Mouse (Mus musculus) thymus, adult 2 months (tissue): ENCODE results near the gene Slc39a8. TPM values are rescaled to one million over a fixed set of nuclear protein-coding genes. Genes with fewer than 3 reads are reported as not detected.

Experiments
- DNase-seq: peaks from one replicate; pipeline ENCODE4 v3.0.0; 2021
- H3K27ac ChIP-seq: fragments of 200-500 bp; 2 replicates; pipeline ENCODE4 v1.5.1; 2012; ENCODE audit warnings: low read length, control low read depth; ENCODE audit not compliant: control insufficient read depth, insufficient read depth
- H3K27me3 ChIP-seq: fragments of 200-500 bp; 2 replicates; pipeline ENCODE4 v1.6.1; 2012; ENCODE audit warnings: mild to moderate bottlenecking, low read length, moderate library complexity, mixed read lengths; ENCODE audit not compliant: control insufficient read depth, insufficient read depth
- H3K36me3 ChIP-seq: fragments of 200-500 bp; 2 replicates; pipeline ENCODE4 v1.6.1; 2012; ENCODE audit warnings: mild to moderate bottlenecking, low read length, moderate library complexity; ENCODE audit not compliant: control insufficient read depth, insufficient read depth
- H3K4me1 ChIP-seq: fragments of 200-500 bp; replicated peaks from 2 replicates; pipeline ENCODE4 v1.6.1; 2012; ENCODE audit warnings: low read length; ENCODE audit not compliant: control insufficient read depth, insufficient read depth
- H3K4me3 ChIP-seq: fragments of 200-500 bp; 2 replicates; pipeline ENCODE4 v1.5.1; 2012; ENCODE audit warnings: mild to moderate bottlenecking, low read length, control low read depth, moderate library complexity; ENCODE audit not compliant: control insufficient read depth, insufficient read depth
- CTCF ChIP-seq: fragments of 200-500 bp; IDR thresholded peaks from 2 replicates; pipeline ENCODE4 v1.5.1; 2012; ENCODE audit warnings: mild to moderate bottlenecking, control low read depth, low read length, moderate library complexity, borderline replicate concordance; ENCODE audit not compliant: control insufficient read depth, poor library complexity, insufficient read depth; ENCODE audit errors: extremely low read depth
- POLR2A ChIP-seq: fragments of 200-500 bp; IDR thresholded peaks from 2 replicates; pipeline ENCODE4 v1.6.1; 2012; ENCODE audit warnings: mild to moderate bottlenecking, low read length, control low read depth, moderate library complexity; ENCODE audit not compliant: control insufficient read depth, poor library complexity, insufficient read depth; ENCODE audit errors: extremely low read depth
- WGBS: fragments of 180-500 bp; shearing (Covaris S2); methylation state at CpG from one replicate; pipeline ENCODE4 v1.1.7; 2018; 5-methylcytosine and 5-hydroxymethylcytosine counted together
- polyA plus RNA-seq: library from polyadenylated mRNA; depleted of rRNA; stranded (reverse); fragments of >200 nt; gene quantifications from 2 replicates; pipeline ENCODE4 v1.2.3, GENCODE M21; 2012

The Slc39a8 gene
- polyA plus RNA-seq, 1 experiment, result 5.0 TPM

DNA sequence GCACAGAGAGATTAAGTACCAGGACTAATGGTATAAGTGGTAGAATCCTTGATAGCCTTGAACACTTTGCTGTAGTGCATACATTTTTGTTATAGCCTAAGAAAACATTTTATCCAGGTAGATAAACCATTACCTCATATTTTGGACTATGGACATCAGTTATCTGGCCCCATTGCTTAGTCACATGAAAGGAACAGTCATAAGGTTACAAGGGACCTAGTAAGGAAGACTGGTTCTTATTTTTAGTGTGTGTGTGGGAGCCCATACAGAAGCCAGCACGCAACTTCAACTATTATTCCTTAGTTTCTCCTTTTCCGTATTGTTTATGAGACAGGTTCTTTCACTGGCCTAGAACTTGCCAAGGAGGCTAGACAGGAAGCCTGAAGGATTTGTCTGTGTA lies 7.4 kb downstream of the Slc39a8 start:
- 98% methylated on average over 2 of the region's 2 CpGs for WGBS
- TF ChIP-seq CTCF (no peak), POLR2A (no peak)
- Histone ChIP-seq H3K4me3 (no peak overlapping the region), H3K27ac (no peak overlapping the region), H3K36me3 (no peaks in the 10 kb centered on the region), H3K4me1 (no peaks in the 10 kb centered on the region), H3K27me3 (no peaks in the 10 kb centered on the region)
- DNase-seq, result no peak

GRCm38 (mm10) chr3:135832907-135833306 lies 7.8 kb downstream of the Slc39a8 start:
- WGBS, result 94% methylated on average over 4 of the region's 4 CpGs
- no peaks in the 10 kb centered on the region for H3K27me3 ChIP-seq
- DNase-seq, result no peak
- H3K4me1 ChIP-seq, result no peaks in the 10 kb centered on the region
- no peak overlapping the region for H3K4me3 ChIP-seq
- no peaks in the 10 kb centered on the region for H3K36me3 ChIP-seq
- TF ChIP-seq CTCF (no peak), POLR2A (no peak)
- no peak overlapping the region for H3K27ac ChIP-seq

DNA sequence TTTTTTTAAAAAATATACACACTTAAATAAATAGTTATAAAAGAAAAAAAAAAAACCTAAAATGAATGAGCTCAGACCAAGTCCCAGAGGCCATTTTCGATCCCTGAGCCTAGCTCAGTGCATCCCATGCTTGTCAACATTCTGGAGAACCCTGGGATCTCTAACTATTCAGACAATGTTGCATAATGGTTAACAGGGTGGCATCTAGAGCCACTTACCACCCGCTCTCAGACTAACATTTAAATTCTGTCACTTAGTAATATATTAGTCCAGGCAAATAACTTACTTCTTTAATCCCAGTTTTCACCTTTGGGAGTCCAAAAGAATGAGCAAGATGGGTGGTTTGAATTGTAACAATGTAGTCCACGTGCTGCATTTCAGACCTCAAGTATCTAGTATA lies 9.9 kb downstream of the Slc39a8 start:
- Histone ChIP-seq H3K4me3 (no peak overlapping the region), H3K4me1 (no peaks in the 10 kb centered on the region), H3K27ac (no peak overlapping the region), H3K27me3 (no peaks in the 10 kb centered on the region), H3K36me3 (no peaks in the 10 kb centered on the region)
- 98% methylated on average over 3 of the region's 3 CpGs for WGBS
- no peak for DNase-seq
- TF ChIP-seq POLR2A, result no peak
- TF ChIP-seq CTCF, result no peak

DNA sequence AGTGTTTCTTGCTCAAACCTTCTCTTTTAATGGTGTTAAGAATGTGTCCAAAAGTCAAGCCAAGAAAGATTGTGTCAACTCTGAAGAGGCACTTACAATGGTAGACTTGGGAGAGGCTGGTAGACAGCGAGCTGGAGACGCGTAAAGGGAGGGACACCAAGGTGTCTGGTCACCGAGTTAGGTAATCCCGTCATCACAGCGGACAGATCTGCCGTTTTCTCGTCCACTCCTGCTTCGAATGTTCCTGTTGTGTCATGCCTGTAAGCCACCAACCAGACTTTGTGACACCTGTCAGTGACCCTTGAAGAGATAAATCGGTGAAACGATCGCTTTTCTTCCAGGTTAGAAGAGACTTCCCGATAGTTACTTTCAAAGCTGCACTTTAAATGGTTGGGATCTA lies 14.5 kb downstream of the Slc39a8 start:
- Histone ChIP-seq H3K27ac (no peak overlapping the region), H3K4me3 (no peak overlapping the region), H3K27me3 (no peaks in the 10 kb centered on the region), H3K4me1 (no peaks in the 10 kb centered on the region), H3K36me3 (no peaks in the 10 kb centered on the region)
- TF ChIP-seq POLR2A (no peak), CTCF (no peak)
- DNase-seq, result no peak
- 95% methylated on average over 13 of the region's 13 CpGs for WGBS

GRCm38 (mm10) chr3:135840185-135840584 lies 15.1 kb downstream of the Slc39a8 start:
- H3K4me3 ChIP-seq, result no peak overlapping the region
- no peaks in the 10 kb centered on the region for H3K27me3 ChIP-seq
- H3K4me1 ChIP-seq, result no peaks in the 10 kb centered on the region
- no peak overlapping the region for H3K27ac ChIP-seq
- no peak for TF ChIP-seq CTCF
- no peak for TF ChIP-seq POLR2A
- no peak for DNase-seq
- 97% methylated on average over 12 of the region's 12 CpGs for WGBS
- H3K36me3 ChIP-seq, result no peaks in the 10 kb centered on the region

DNA sequence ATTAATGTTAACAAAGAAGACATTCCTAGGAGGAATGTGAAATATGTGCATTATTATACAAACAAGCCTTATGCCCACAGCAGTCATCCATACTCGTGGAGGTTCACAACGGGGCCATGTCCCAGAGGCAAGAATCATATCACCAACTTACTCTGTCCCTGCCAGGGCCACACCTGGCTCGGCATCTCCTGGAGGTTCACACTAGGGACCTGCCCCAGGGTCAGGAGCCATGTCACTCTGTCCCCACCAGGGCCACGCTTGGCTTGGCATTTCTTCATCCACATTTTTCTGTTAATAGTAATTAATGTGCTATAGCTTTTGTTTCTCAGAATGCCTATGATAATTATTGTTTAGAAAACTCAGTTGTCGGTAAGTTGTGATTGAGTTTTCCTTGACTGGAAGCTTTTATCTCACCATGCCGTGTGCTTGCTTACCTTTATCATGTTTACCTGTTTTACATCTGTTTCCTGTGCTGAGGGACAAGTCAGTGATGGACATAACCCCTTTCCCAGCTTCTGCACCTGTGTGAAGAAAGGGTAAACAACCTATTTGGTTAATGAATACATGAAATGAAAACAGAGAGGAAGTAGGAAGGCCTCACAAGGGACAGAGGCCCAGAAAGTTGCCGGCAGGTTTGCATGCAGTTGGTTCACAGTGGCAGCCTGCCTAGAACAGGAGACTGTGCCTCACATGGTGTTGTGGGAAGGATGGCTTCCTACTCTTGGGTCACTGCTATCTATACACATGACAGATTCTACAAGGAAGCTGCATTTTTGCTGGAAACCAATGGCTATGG lies 16.8 kb downstream of the Slc39a8 start:
- H3K36me3 ChIP-seq, result no peaks in the 10 kb centered on the region
- 87% methylated on average over 7 of the region's 7 CpGs for WGBS
- H3K27me3 ChIP-seq, result no peaks in the 10 kb centered on the region
- DNase-seq, result no peak
- H3K27ac ChIP-seq, result no peak overlapping the region
- no peaks in the 10 kb centered on the region for H3K4me1 ChIP-seq
- TF ChIP-seq CTCF (no peak), POLR2A (no peak)
- H3K4me3 ChIP-seq, result no peak overlapping the region
